Mouse (Mus musculus) forebrain, embryonic 13.5 days (tissue): ENCODE measurements at regions not wholly inside any gene's neighbourhood (a gene's known extent, or its start where the extent isn't known, plus 50 kb on each side); places are given as distances from the start of the nearest gene placed in this dataset.
"Not testable (repeated sequence)": the region's sequence is repeated elsewhere in the genome, so short reads cannot be mapped to it uniquely, and the experiment has no call there.

ENCODE experiments used
- ATAC-seq: fragments of 200-750 bp; cut with Nextera tagmentation; 2 replicates; pipeline ENCODE4 v1.8.0; 2017
- H3K27ac ChIP-seq: fragments of 300-500 bp; sonication (generic); 2 replicates; pipeline ENCODE4 v1.5.1; 2015; ENCODE audit warnings: inconsistent platforms, mild to moderate bottlenecking, moderate library complexity
- H3K27me3 ChIP-seq: fragments of 300-500 bp; sonication (generic); 2 replicates; pipeline ENCODE4 v1.6.1; 2015; ENCODE audit warnings: mild to moderate bottlenecking, inconsistent platforms
- H3K36me3 ChIP-seq: fragments of 300-500 bp; sonication (generic); 2 replicates; pipeline ENCODE4 v1.6.1; 2015; ENCODE audit warnings: mild to moderate bottlenecking, inconsistent platforms; ENCODE audit not compliant: poor library complexity, severe bottlenecking
- H3K4me1 ChIP-seq: fragments of 300-500 bp; sonication (generic); 2 replicates; pipeline ENCODE4 v1.6.1; 2015; ENCODE audit warnings: inconsistent platforms
- H3K4me2 ChIP-seq: fragments of 300-500 bp; sonication (generic); 2 replicates; pipeline ENCODE4 v1.6.1; 2015; ENCODE audit warnings: inconsistent platforms, mild to moderate bottlenecking, moderate library complexity
- H3K4me3 ChIP-seq: fragments of 300-500 bp; sonication (generic); 2 replicates; pipeline ENCODE4 v1.5.1; 2015; ENCODE audit warnings: mild to moderate bottlenecking, inconsistent platforms
- H3K9ac ChIP-seq: fragments of 300-500 bp; sonication (generic); 2 replicates; pipeline ENCODE4 v1.6.1; 2015; ENCODE audit warnings: mild to moderate bottlenecking, inconsistent platforms
- H3K9me3 ChIP-seq: fragments of 300-500 bp; sonication (generic); replicated peaks from 2 replicates; pipeline ENCODE4 v1.6.1; 2016; ENCODE audit warnings: inconsistent platforms
- WGBS: fragments of 180-500 bp; shearing (Covaris S2); methylation state at CpG from one replicate; pipeline ENCODE4 v1.1.7; 2015; 5-methylcytosine and 5-hydroxymethylcytosine counted together

DNA sequence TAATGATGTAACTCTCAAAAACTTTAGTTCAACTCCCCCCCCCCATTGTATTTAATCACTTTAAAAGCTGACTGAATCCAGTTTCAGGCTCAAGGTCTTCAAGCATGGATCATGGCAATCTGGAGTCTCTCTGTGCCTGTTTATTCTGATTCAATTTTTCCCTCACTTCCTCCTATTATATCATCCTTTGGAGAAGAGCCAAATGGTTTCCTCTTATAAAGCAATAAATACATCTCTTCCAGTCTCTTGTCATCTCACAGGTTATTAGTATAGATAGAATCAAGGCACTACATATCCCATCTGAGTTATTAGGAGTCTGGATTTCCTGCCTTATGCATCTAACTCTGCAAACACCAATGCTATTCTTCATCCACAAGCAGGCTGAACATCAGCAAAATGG, 530.2 kb upstream of the Pdcd1 start:
- Histone ChIP-seq H3K4me2 (no peak overlapping the region), H3K36me3 (no peaks in the 10 kb centered on the region), H3K27me3 (no peaks in the 10 kb centered on the region), H3K4me1 (no peaks in the 10 kb centered on the region), H3K9me3 (no peaks in the 10 kb centered on the region), H3K27ac (no peak overlapping the region), H3K4me3 (no peak overlapping the region), H3K9ac (no peak overlapping the region)
- no peak for ATAC-seq

DNA sequence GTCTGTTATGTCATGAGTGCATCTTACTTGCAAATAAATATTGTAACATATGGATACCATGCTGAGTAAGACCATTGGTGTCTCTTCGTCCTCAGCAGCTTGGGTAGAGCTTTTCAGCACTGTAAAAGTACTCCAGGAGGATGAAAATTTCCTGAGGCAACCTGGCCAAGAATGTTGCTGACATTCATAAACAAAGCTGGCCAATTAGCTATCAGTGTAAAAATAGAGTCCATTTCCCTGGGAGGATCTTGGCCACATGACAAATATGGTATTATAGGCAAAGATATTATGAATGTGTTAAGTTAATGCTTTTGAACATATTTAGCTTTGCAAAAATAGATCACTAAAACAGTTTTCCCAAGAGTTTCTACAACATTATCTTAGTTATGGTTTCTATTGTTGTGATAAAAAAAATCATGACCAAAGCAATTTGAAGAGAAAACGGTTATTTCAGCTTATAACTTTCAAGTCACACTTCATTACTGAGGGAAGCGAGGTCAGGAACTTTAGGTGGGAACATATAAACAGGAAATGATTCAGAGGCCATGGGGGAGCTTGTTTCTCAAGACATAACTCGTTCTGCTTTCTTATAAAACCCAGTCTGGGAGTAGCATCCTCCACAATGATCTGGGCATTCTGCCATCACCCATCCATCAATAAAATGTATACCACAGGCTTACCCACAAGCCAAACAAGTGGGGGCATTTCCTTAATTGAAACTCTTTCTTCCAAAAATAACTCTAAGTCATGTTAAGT, 529.5 kb upstream of the Pdcd1 start:
- no peak for ATAC-seq
- H3K9me3 ChIP-seq = no peaks in the 10 kb centered on the region
- no peaks in the 10 kb centered on the region for H3K27me3 ChIP-seq
- H3K4me3 ChIP-seq = no peak overlapping the region
- 71% methylated on average over 4 of the region's 4 CpGs for WGBS
- no peak overlapping the region for H3K4me2 ChIP-seq
- H3K4me1 ChIP-seq = no peaks in the 10 kb centered on the region
- no peak overlapping the region for H3K9ac ChIP-seq
- no peak overlapping the region for H3K27ac ChIP-seq
- H3K36me3 ChIP-seq = no peaks in the 10 kb centered on the region

DNA sequence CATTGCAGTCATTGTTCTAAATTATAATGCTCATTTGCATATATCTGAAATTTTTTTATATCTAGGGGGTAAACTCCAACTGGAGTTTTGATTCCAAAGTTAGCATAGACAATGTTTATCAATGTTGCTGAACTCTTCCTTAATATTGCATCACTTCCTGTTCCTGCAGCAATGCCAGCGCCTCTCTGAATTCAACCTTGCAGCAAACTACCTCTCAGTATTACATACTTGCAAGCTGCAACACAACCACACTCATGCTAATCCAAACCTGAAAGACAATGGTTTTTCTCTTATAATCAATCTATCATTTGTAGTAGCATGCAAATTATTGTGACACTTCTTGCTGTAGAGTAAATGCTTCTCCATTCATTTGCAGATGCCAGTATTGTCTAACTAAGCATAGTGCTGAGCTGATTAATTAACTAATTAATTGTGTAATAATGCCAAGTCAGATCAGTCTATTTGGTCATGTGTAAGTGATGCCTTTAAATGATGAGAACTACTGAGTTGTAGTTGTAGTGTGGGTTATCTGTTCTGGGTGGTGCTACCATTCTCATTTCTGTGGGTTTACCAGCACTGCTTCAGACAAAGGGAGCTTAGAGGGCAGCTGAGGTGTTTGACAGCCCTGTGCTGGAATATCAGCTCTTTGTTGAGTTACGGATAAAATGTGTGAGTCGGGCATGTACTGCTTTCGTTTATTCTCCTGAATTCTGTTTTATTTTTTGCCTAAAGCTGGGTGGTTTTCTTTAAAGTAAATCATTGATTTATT, 480.6 kb upstream of the Pdcd1 start:
- no peak overlapping the region for H3K27ac ChIP-seq
- ATAC-seq = peak; percentile 68
- WGBS = 70% methylated on average over 4 of the region's 4 CpGs
- H3K4me3 ChIP-seq = no peak overlapping the region
- peaks cover 7% of the 10 kb centered on the region; the same call in 1 of the 2 replicates for H3K4me1 ChIP-seq
- H3K36me3 ChIP-seq = no peaks in the 10 kb centered on the region
- H3K9ac ChIP-seq = no peak overlapping the region
- no peak overlapping the region for H3K4me2 ChIP-seq
- H3K9me3 ChIP-seq = no peaks in the 10 kb centered on the region
- no peaks in the 10 kb centered on the region for H3K27me3 ChIP-seq

DNA sequence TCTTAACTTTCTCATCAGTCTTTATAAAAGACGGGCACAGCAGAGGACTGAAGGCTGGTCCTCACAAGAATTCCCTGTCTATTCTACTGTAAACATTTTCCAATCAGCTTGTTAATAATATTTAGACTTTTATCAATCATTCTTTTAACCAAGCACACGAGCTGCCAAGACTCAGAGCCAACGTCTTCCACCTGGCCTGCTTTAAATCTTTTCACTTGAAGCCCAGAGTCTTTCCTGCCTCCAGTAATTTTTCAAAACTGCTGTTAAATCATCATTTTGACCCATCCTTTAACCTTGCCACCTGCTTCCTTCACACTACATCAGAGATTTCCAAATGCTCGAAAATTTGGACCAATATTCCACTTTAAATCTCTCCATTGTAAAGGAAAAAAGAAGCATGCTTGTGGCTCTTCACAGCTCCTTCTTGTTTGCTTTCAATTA, 451.7 kb upstream of the Pdcd1 start:
- 18% methylated on average over 4 of the region's 4 CpGs for WGBS
- Histone ChIP-seq H3K27me3 (no peaks in the 10 kb centered on the region), H3K4me2 (0 out of 2 replicates have a peak overlapping the region, but pooled peaks have one; percentile 4), H3K9ac (no peak overlapping the region), H3K27ac (peak overlapping the region; percentile 54), H3K4me3 (no peak overlapping the region), H3K4me1 (peaks cover 18% of the 10 kb centered on the region), H3K36me3 (no peaks in the 10 kb centered on the region), H3K9me3 (no peaks in the 10 kb centered on the region)
- ATAC-seq = peak; percentile 78

DNA sequence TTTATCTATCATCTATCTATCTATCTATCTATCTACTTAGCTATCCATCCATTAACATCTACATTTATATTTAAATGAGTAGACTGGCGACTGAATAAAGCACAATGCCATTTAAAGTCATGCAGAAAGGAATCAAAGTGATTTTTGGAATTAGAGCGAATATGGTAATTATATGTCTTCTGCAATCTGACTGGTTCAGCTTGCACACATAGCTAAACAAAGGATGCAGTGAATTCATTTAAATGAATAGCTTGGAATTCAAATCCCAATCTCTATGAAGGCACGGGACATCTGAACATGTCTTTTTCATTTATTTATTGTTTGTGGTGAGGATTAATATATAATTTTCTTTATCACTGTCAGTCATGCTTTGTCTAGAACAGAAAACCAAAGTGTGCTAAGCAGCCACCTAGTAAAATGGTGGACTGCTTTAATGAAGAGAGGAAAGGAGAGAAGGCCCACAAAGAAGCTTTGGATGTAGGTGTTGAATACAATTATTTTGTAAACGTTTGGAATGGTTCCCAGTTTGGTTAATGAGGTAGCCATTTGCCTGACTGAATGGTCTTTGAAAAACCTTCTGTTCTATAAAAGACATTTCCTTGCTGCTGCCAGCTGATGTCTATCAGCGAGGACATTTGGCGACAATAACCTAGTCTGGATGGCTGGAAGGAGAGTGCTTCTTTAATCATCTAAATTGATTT, 451.2 kb upstream of the Pdcd1 start:
- peak; percentile 93 for ATAC-seq
- Histone ChIP-seq H3K4me3 (no peak overlapping the region), H3K9ac (no peak overlapping the region), H3K9me3 (no peaks in the 10 kb centered on the region), H3K27ac (peak overlapping the region; percentile 54; the same call in 1 of the 2 replicates), H3K27me3 (no peaks in the 10 kb centered on the region), H3K4me2 (no peak overlapping the region), H3K4me1 (peaks cover 18% of the 10 kb centered on the region), H3K36me3 (no peaks in the 10 kb centered on the region)
- 12% methylated on average over 6 of the region's 6 CpGs for WGBS

DNA sequence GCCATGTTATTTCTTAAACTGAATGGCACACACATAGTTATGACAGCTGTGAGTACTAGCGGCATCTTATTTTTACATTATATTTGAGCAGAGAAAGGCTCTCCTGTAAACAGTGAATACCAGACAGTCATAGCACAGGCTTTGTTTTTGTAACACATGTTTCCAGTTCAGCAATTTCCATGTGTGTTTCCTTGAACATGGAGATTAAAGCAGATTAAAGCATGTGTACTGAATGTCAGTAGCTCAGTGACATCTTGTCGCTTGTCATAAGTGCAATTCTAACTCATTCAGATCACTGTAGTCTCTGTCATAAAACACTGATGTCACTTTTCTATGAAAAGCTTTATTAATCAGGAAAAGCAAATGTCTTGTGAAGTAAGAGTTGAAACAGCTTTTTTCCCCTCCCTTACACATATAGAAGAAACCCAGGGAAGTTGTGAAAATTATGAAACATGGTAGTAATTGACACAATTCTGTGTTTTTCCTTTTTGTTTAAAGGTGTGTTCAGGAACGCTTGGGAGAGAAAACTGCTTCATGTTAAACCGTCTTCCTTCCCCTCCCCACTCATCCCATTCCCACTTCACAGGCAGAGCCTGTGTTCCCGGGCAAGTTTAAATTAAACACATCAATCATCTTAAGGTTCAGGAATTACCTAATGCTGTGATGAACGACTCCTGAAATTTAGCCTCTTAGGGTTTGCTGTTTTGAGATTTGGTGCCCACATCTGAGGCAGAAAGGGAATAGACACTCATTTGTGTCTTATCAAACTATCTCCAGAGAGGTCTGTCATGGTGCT, 449.9 kb upstream of the Pdcd1 start:
- Histone ChIP-seq H3K4me1 (peaks cover 18% of the 10 kb centered on the region), H3K9me3 (no peaks in the 10 kb centered on the region), H3K27me3 (no peaks in the 10 kb centered on the region), H3K36me3 (no peaks in the 10 kb centered on the region), H3K27ac (peak overlapping the region; percentile 57), H3K9ac (no peak overlapping the region), H3K4me2 (no peak overlapping the region), H3K4me3 (no peak overlapping the region)
- peak; percentile 43; the same call in 1 of the 2 replicates for ATAC-seq
- 42% methylated on average over 6 of the region's 6 CpGs for WGBS

DNA sequence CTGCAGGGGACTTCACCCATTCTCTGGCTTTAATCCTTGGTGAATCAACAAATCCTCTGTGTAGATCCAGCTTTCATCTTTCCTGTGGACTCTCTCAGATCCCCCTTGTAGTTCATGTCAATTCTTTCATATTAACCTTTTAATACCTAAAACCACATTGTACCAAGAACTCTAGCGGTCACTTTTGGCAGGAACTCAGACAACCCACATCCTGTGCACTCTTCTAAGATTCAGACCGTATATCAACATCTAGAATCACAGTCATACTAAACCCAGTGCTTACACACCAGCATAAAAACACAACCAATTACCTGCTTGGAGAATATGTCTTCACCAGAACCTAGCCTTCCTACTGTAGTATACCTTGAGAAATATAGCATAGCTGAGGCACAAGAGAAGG, 444.6 kb upstream of the Pdcd1 start:
- 95% methylated on average over 2 of the region's 2 CpGs for WGBS
- no peaks in the 10 kb centered on the region for H3K36me3 ChIP-seq
- no peak overlapping the region for H3K4me2 ChIP-seq

DNA sequence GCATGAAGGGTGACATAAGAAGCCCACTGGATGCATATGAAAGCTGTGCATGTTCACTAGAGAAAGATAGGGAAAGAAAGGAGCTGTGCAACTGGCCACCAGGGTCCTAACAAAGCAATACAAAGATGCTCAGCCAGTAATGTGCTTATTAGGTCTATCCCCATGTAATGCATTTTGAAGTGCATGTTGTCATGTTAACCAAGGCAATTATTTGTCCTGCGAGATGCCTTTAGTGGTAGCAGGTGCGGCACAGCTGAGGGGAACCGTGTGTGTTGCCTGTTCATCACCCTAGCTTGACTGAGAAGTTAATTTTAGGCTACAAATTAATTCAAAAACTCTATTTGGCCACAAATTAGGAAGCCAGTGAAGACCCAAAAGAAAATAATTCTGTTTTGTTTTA, 444.0 kb upstream of the Pdcd1 start:
- Histone ChIP-seq H3K4me1 (no peaks in the 10 kb centered on the region), H3K36me3 (no peaks in the 10 kb centered on the region), H3K9ac (no peak overlapping the region), H3K4me2 (no peak overlapping the region), H3K9me3 (no peaks in the 10 kb centered on the region), H3K4me3 (no peak overlapping the region), H3K27me3 (no peaks in the 10 kb centered on the region), H3K27ac (no peak overlapping the region)
- ATAC-seq = no peak
- 78% methylated on average over 3 of the region's 3 CpGs for WGBS

More for the DNA sequence above, 444.6 kb upstream of the Pdcd1 start:
- Histone ChIP-seq H3K4me3 (no peak overlapping the region), H3K4me1 (peaks cover 2% of the 10 kb centered on the region; the same call in 1 of the 2 replicates), H3K9me3 (no peaks in the 10 kb centered on the region), H3K9ac (no peak overlapping the region), H3K27me3 (no peaks in the 10 kb centered on the region), H3K27ac (no peak overlapping the region)
- ATAC-seq = no peak

DNA sequence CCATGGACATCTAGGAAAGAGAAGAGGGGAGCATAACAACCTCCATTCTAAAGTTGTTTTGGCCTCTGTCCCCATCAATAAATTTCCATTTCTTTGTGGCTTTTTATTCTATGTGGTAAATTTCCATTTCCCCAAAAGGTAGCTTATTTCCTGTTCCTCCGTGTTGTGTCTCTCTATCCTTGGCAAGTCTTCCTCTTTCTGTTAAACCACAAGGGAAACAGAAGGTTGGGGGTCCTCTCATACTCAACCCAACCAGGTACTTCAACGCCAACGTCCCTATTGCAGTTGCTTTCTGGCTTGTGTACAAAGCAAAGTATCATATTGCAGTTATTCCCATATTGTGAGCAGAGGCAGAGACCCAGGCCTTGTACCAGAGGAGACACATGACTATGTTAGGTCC, 434.7 kb upstream of the Pdcd1 start:
- no peaks in the 10 kb centered on the region for H3K4me1 ChIP-seq
- no peaks in the 10 kb centered on the region for H3K9me3 ChIP-seq
- H3K36me3 ChIP-seq = no peaks in the 10 kb centered on the region
- no peak overlapping the region for H3K4me3 ChIP-seq
- no peak overlapping the region for H3K27ac ChIP-seq
- WGBS = 95% methylated on average over 3 of the region's 3 CpGs
- no peak for ATAC-seq
- no peak overlapping the region for H3K9ac ChIP-seq
- no peak overlapping the region for H3K4me2 ChIP-seq
- H3K27me3 ChIP-seq = no peaks in the 10 kb centered on the region

DNA sequence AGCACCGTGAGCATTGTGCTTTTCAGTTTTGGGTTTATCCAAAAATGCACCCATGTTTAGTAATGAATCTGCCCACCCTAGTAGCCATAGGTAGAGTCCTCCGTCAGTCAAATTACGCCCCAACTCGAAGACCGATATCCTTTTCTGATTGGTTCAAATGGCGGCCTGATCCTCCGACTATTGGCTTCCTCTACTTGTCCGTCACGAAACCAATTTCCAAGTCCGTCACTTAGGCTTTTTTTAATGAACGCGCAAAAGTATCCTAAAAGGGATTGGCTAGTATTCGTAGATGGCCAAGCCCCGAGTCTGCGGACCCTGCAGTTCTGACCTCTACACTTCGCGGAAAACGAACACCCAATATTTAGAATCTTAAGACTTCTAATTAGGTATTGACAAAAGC, 417.5 kb upstream of the Pdcd1 start:
- H3K36me3 ChIP-seq, H3K4me2 ChIP-seq, H3K9ac ChIP-seq, H3K9me3 ChIP-seq, H3K27ac ChIP-seq, H3K27me3 ChIP-seq, H3K4me3 ChIP-seq, H3K4me1 ChIP-seq: not testable (repeated sequence)
- peak; percentile 97 for ATAC-seq
- WGBS = 97% methylated on average over 18 of the region's 18 CpGs

DNA sequence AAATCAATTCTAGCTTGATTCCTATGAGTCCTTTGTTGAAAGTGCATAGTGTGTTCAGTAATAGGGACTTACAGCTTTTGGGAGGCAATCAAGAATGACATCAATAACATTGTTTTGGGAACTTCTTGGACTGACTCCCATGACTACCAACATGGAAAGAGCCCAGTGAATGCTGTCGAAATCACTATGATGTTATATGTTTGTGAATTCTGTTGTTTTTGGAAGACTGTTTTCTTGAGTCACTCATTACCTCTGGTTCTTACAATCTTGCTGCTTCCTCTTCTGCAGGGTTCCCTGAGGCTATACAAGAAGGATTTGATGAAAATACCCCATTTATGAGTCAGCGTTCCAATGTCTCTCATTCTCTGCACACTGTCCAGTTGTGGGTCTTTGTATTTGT, 371.4 kb upstream of the Pdcd1 start:
- Histone ChIP-seq H3K4me2 (no peak overlapping the region), H3K4me1 (no peaks in the 10 kb centered on the region), H3K9ac (no peak overlapping the region), H3K36me3 (no peaks in the 10 kb centered on the region), H3K27me3 (no peaks in the 10 kb centered on the region), H3K9me3 (no peaks in the 10 kb centered on the region), H3K27ac (no peak overlapping the region), H3K4me3 (no peak overlapping the region)
- ATAC-seq = no peak
- WGBS = 88% methylated on average over 2 of the region's 2 CpGs
